Mouse (Mus musculus) heart, embryonic 14.5 days (tissue): ENCODE results near the gene Hoxa5. TPM values are rescaled to one million over a fixed set of nuclear protein-coding genes. Genes with fewer than 3 reads are reported as not detected.
A peak's percentile ranks its signal among the peaks of the same experiment; 100 is the strongest.

Source experiments
- ATAC-seq: fragments of 200-750 bp; cut with Nextera tagmentation; 2 replicates; pipeline ENCODE4 v1.8.0; 2017; ENCODE audit warnings: low read depth, moderate TSS enrichment; ENCODE audit not compliant: insufficient number of reproducible peaks, insufficient read depth, low FRiP score
- H3K27ac ChIP-seq, 2 experiments: fragments of 200-500 bp in 1 of 2; fragments of 300-500 bp in 1 of 2; sonication (generic) in 1 of 2; replicated peaks in 1 of 2; 2 replicates each; pipeline ENCODE4 v1.5.1; 2012 to 2014; ENCODE audit warnings: low read depth in 2 of 2, low read length in 2 of 2, control low read depth in 1 of 2, mild to moderate bottlenecking in 1 of 2, mixed read lengths in 1 of 2; ENCODE audit not compliant: control insufficient read depth in 1 of 2, insufficient read depth in 1 of 2
- H3K27me3 ChIP-seq: fragments of 300-500 bp; sonication (generic); 2 replicates; pipeline ENCODE4 v1.6.1; 2014; ENCODE audit warnings: mild to moderate bottlenecking, low read length, control low read depth; ENCODE audit not compliant: control insufficient read depth, insufficient read depth
- H3K36me3 ChIP-seq: fragments of 300-500 bp; sonication (generic); 2 replicates; pipeline ENCODE4 v1.6.1; 2014; ENCODE audit warnings: mild to moderate bottlenecking, control low read depth, low read length, mixed read lengths; ENCODE audit not compliant: control insufficient read depth, insufficient read depth
- H3K4me1 ChIP-seq, 2 experiments: fragments of 200-500 bp in 1 of 2; fragments of 300-500 bp in 1 of 2; sonication (generic) in 1 of 2; 2 replicates each; pipeline ENCODE4 v1.6.1; 2012 to 2014; ENCODE audit warnings: low read length in 2 of 2, control low read depth in 1 of 2, mixed read lengths in 1 of 2; ENCODE audit not compliant: control insufficient read depth in 2 of 2, insufficient read depth in 2 of 2
- H3K4me2 ChIP-seq: fragments of 300-500 bp; sonication (generic); 2 replicates; pipeline ENCODE4 v1.6.1; 2014; ENCODE audit warnings: mild to moderate bottlenecking, low read length
- H3K4me3 ChIP-seq, 2 experiments: fragments of 200-500 bp in 1 of 2; fragments of 300-500 bp in 1 of 2; sonication (generic) in 1 of 2; 2 replicates each; pipeline ENCODE4 v1.5.1; 2012 to 2014; ENCODE audit warnings: low read length in 2 of 2, mild to moderate bottlenecking in 2 of 2, control low read depth in 1 of 2, low read depth in 1 of 2, moderate library complexity in 1 of 2; ENCODE audit not compliant: control insufficient read depth in 1 of 2, insufficient read depth in 1 of 2
- H3K9ac ChIP-seq: fragments of 300-500 bp; sonication (generic); 2 replicates; pipeline ENCODE4 v1.6.1; 2014; ENCODE audit warnings: mild to moderate bottlenecking, low read length
- H3K9me3 ChIP-seq: fragments of 300-500 bp; sonication (generic); 2 replicates; pipeline ENCODE4 v1.6.1; 2016; ENCODE audit warnings: low read length, control low read depth; ENCODE audit not compliant: control insufficient read depth
- WGBS: fragments of 180-500 bp; shearing (Covaris S2); extraction: QIAGEN DNeasy Blood & Tissue Kit; methylation state at CpG from one replicate; pipeline ENCODE4 v1.1.7; 2014; 5-methylcytosine and 5-hydroxymethylcytosine counted together
- microRNA counts: library from miRNA; unstranded; fragments of <30 nt; microRNA quantifications from one replicate; lab custom pipeline; 2016
- microRNA-seq: library from miRNA; unstranded; fragments of <30 nt; microRNA quantifications from one replicate; pipeline ENCODE4, GENCODE M21; 2016
- polyA plus RNA-seq: library from polyadenylated mRNA; unstranded; fragments of >200 nt; fragmentation: Nextera tagmentation; extraction: Ambion mirVana; gene quantifications from 2 replicates; pipeline ENCODE4 v1.2.1, GENCODE M21; 2014

The Hoxa5 gene
- polyA plus RNA-seq, 1 experiment from 2014 or later: 1.3 TPM

DNA sequence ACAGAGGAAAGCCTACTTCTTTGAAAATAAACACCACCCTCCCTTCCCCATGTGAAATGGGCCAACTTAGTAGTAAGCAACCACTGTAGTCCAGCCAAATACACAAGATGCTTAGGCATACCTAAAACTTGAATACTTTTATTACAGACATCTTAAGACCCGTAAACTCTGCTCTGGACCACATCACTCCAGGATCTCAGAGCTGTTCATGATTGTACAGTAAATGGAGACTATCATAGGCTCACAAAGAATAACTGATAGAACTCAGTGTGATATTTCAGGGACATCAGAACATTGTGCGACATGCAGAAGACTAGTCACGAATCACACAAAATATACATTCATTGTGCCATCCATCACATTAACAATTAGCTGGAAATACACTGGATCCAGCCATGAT, 48.9 kb downstream of the Hoxa5 start:
- Histone ChIP-seq H3K27ac (no peak overlapping the region), H3K4me2 (no peak overlapping the region), H3K9ac (no peak overlapping the region), H3K27me3 (peaks cover 100% of the 10 kb centered on the region), H3K4me1 (peaks cover 0 to 11% of the 10 kb centered on the region in 2 experiments; a peak in 3 of 4 replicates), H3K4me3 (no peak overlapping the region), H3K9me3 (no peaks in the 10 kb centered on the region), H3K36me3 (no peaks in the 10 kb centered on the region)
- WGBS: 58% methylated on average over 3 of the region's 3 CpGs
- ATAC-seq: no peak

DNA sequence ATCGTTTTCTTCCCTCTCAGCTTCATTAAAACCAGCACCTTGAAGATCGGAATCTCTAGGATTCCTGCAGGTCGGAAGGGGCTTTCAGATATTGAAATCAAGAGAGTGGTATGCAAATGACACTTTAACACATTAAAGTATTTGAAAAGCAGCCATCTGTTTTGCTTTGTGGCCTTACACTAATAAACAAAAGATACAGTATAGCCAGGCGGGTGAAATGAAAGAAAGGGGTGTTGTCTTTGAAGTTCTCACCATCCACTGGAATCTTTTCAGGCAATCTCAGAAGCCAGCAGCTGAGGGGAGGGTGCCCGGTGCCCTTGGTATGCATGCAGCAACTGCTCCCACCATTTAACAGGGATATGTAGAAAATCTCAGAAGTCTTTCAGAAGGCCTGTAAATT, 50.3 kb downstream of the Hoxa5 start:
- peaks cover 6% of the 10 kb centered on the region; the same call in 1 of the 2 replicates for H3K9me3 ChIP-seq
- H3K27ac ChIP-seq: no peak overlapping the region
- peaks cover 99% of the 10 kb centered on the region for H3K27me3 ChIP-seq
- no peak overlapping the region for H3K4me3 ChIP-seq
- H3K4me2 ChIP-seq: no peak overlapping the region
- WGBS: 29% methylated on average over 5 of the region's 5 CpGs
- no peak overlapping the region for H3K9ac ChIP-seq
- H3K36me3 ChIP-seq: no peaks in the 10 kb centered on the region
- ATAC-seq: no peak
- peaks cover 0 to 8% of the 10 kb centered on the region in 2 experiments; a peak in 3 of 4 replicates for H3K4me1 ChIP-seq

DNA sequence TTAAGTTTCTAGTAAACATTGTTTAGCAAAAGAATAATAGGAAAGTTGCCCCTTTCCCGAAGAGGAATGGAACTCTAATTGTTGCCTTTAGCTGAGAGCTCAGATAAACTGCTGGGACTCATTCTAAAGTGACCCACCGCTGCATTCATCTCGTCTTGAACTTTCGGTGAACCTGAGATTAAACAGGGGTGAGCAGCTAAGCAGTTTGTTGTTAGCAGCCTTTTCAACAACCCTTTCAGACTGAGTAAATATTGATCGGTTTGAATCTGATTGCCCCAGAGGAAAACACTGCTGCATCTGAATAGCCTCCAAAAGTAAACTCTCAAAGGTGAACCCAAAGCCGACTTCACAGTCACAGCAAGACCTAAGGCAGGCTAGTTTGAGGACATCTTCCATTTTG, 51.1 kb downstream of the Hoxa5 start:
- no peak overlapping the region for H3K4me2 ChIP-seq
- peaks cover 0 to 1% of the 10 kb centered on the region in 2 experiments; a peak in 2 of 4 replicates for H3K4me1 ChIP-seq
- H3K9ac ChIP-seq: no peak overlapping the region
- ATAC-seq: no peak
- no peak overlapping the region for H3K27ac ChIP-seq
- 5% methylated on average over 6 of the region's 6 CpGs for WGBS
- H3K4me3 ChIP-seq: no peak overlapping the region
- H3K27me3 ChIP-seq: peaks cover 91% of the 10 kb centered on the region
- H3K36me3 ChIP-seq: no peaks in the 10 kb centered on the region
- H3K9me3 ChIP-seq: peaks cover 6% of the 10 kb centered on the region; the same call in 1 of the 2 replicates

DNA sequence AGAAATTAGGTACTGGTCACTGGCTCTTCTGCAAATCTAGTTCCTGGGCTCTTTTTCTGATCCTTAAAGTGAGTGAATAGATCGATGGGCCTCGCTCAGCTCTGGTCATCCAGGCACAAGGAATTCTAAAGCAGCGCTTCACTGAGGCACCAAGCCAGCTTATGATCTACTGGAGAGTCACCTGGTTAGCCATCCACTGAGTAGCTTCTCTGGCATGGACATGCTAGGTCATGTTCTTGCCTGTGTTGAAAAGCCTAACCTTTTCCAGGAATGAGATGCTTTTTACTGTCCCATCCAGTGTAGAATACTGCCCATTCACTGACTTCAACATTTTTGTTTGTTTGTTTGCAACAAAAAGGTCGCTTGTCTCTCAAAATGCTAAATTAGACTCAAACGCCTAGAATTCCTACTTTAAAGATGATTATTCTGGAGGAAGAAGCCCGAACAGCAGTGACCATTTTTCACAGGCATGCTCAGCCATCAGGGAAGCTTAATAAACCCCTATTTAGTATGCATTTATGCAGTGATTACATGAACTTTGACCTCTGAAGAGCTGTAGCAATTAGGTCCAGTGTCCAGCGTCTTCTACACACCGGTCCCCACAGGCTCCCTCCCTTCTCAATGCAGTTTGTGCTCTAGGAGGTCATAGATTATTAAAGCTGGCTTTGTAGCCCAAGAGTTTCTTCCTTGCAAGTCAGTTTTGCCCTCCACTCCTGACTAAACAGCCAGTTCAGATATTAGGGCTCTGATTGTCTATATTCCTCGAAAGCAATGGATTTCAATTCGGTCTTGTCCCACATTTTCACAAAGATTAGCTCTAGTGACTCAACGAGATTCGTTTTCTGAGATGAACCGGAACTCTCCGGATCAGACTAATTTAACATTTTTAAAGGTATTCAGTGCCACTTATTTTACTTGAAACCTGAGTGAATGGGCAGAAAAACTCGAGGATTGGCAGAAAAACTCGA, 51.9 kb downstream of the Hoxa5 start:
- ATAC-seq: no peak
- no peak overlapping the region for H3K27ac ChIP-seq
- no peaks in the 10 kb centered on the region for H3K4me1 ChIP-seq
- WGBS: 14% methylated on average over 16 of the region's 16 CpGs
- H3K4me2 ChIP-seq: no peak overlapping the region
- no peak overlapping the region for H3K9ac ChIP-seq
- peaks cover 91% of the 10 kb centered on the region for H3K27me3 ChIP-seq
- H3K9me3 ChIP-seq: peaks cover 6% of the 10 kb centered on the region; the same call in 1 of the 2 replicates
- no peak overlapping the region for H3K4me3 ChIP-seq
- H3K36me3 ChIP-seq: no peaks in the 10 kb centered on the region

MicroRNA genes within 50 kb of the gene (microRNA counts, 519-probe panel; counts per million panel counts)
- 322 counts per million, percentile 70 among the panel's probes with 10 or more counts for microRNA mmu-miR-196b (lab: Ali Mortazavi, UCI)

Small RNA genes lying within 50 kb of the gene (microRNA-seq; reads per million reads assigned to microRNA genes)
- gene Mir196b: 134 reads per million, percentile 55 among the genes with 10 or more reads in this experiment

Other genes with a start within 250 kb of the Hoxa5 start
- 15.2 and 16.0 TPM in 2 replicates for gene Skap2, start 192.0 kb downstream of the Hoxa5 start, polyA plus RNA-seq
- gene Hoxa1, start 46.3 kb downstream of the Hoxa5 start, polyA plus RNA-seq: 0.75 and 0.82 TPM in 2 replicates
- gene Hoxa2, start 39.8 kb downstream of the Hoxa5 start, polyA plus RNA-seq: 0.51 and 0.66 TPM in 2 replicates
- gene 5730596B20Rik, start 27.1 kb downstream of the Hoxa5 start, polyA plus RNA-seq: not detected in 2 replicates
- gene Hoxa4, start 12.8 kb downstream of the Hoxa5 start, polyA plus RNA-seq: 0.32 and 0.36 TPM in 2 replicates
- not detected in 2 replicates for gene Hoxa6, start 4.1 kb upstream of the Hoxa5 start, polyA plus RNA-seq
- 0.35 and 0.86 TPM in 2 replicates for gene Hoxa3, start 8.7 kb upstream of the Hoxa5 start, polyA plus RNA-seq
- gene Gm28308, start 8.8 kb upstream of the Hoxa5 start, polyA plus RNA-seq: not detected in 2 replicates
- 0.12 and 0.28 TPM in 2 replicates for gene Hoxa7, start 17.3 kb upstream of the Hoxa5 start, polyA plus RNA-seq
- 0.11 and 0.26 TPM in 2 replicates for gene Hoxa9, start 26.5 kb upstream of the Hoxa5 start, polyA plus RNA-seq
- gene Hoxa10, start 36.3 kb upstream of the Hoxa5 start, polyA plus RNA-seq: 0.11 and 0.12 TPM in 2 replicates
- not detected in 2 replicates for gene Hoxa11, start 41.2 kb upstream of the Hoxa5 start, polyA plus RNA-seq
- not detected in 2 replicates for gene Hoxa13, start 56.3 kb upstream of the Hoxa5 start, polyA plus RNA-seq
- not detected in 2 replicates for gene Evx1, start 108.9 kb upstream of the Hoxa5 start, polyA plus RNA-seq